Mouse (Mus musculus) neural tube, embryonic 10.5 days (tissue): Measurements from ENCODE around the gene Nup205.
A peak's percentile ranks its signal among the peaks of the same experiment; 100 is the strongest.
"Not testable (repeated sequence)": the region's sequence is repeated elsewhere in the genome, so short reads cannot be mapped to it uniquely, and the experiment has no call there.

ENCODE experiments used
- DNase-seq: peaks from one replicate; pipeline ENCODE4 v3.0.0-alpha.2; 2017; ENCODE audit warnings: low spot score; ENCODE audit errors: extremely low spot score

Nup205 gene

DNA sequence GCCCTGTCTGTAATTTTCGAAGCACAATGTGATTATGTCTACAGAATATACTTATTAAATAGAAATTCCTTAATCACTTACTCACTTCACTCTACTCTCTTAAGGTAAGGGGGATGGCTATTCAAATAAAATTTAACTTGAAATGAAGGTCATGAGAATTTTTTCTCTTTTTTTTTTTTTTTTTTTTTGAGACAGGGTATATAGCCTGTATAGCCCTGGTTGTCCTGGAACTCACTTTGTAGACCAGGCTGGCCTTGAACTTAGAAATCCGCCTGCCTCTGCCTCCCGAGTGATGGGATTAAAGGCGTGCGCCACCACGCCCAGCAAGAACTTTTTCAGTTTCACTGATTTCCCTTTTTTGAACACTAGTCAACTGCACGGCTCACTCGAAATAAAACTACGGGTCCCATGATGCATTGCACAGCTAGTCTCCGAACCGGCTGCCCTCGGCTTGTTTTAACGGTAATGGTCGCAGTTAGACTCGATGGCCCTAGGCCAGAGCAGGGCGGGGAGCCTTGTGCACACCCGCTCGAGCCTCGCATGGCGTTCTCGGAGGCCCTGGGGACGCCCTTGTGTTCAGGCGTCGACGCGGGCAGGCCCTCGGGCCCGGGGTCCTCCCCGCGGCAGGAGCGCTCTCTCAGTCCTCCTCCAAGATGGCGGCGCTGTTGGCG, at the start of gene Nup205:
TSS of gene Nup205 (plus strand) at position 443 of the 671 bp plus-strand sequence.
- peak; percentile 84 for DNase-seq

DNA sequence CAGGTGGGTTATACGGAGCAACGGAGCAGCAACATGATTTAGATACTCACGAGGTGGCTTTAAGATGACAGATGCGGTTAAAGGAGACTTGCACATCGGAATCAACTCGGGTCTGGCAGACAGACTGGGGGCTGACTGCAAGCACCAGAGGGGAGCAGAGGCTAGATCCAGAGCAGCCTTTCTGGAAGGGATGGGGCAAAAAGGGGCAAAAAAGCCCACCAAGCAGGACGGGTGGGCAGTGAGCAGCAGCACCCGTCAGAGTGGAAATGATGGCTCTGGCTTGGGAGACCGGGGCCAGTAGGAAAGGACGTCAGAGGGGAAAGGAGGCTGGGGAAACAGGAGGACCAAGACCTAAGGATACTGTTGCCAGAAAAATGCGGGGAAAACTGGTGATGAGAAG, 44.4 kb upstream of the Nup205 start:
- peak; percentile 39 for DNase-seq

DNA sequence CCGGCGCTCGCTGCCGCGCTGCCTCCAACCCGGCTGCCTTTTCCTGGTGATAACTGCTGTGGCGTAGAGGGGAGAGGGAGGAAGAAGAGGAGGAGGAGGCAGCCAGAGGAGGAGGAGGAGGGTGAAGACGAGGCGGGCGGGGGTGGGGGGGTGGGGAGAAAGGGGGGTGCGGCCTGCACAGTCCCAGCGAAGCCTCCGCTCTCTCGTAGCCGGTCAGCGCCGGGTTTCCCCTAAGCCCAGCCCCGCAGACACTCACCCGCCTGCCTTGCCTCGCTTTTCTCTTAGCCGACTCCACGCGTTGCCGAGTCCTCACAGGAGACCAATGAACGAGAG, 44.0 kb upstream of the Nup205 start:
- no peak for DNase-seq

DNA sequence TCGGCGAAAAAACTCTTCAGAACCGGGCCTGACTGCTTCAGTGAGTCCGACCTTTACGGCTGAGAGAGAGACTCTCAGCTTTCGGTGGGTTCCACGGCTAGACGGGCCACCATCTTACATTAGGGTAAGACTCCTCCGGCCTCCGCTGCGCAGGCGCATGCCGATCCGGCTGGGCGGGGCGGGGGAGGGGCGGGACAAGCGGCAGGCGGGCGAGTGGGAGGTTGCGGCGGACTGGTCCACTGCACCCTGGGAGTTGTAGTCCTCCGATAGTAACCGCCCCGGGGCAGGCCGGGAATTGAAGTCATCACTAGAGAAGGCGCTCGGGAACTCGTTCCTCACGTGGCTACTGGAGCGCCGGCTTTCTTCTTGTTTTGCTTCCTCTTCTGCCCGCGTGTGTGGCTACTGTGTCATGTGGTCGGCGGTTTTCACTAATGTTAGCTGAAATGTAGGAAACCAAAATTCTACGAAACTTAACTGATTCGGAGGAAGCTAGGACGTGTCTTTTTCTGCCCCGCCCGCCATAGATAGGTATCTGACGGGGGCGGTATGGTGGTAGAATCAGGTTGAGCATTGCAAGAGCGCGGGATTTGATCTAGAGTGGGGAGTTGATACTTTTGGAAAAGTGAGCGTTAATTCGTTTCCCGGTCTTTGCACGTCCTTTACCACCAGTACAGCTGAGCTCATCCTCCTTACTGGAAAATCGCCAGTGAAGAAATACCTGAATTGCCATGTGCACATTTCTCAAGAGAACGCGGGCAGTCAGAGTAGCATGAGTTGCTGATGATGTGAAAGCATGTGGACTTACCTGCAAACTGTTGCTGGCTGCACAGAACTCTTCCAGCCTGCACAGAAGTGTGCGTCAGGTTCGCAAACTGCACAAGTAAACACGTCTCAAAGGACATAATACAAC, 43.4 kb upstream of the Nup205 start, which contains the start of gene Cnot4:
TSS of gene Cnot4 (minus strand) at position 146 of the 910 bp plus-strand sequence.
- DNase-seq, result peak; percentile 100

DNA sequence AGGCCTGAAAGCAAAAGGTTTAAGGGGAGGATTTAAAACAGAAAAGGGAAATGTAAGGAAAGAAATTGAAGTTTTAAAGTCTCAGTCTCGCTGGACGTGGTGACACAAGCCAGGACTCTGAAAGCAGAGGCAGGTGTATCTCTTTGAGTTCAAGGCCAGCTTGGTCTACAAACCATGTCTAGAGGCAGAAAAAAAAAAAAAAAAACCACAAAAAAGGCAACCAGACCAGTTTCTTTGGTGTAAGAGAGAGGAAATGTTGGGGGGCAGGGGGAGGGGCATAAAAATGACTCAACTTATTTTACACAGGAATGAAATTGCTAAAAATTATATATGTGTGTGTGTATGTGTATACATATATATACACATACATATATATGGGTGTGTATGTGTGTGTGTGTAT, 42.4 kb upstream of the Nup205 start:
- DNase-seq, result no peak

DNA sequence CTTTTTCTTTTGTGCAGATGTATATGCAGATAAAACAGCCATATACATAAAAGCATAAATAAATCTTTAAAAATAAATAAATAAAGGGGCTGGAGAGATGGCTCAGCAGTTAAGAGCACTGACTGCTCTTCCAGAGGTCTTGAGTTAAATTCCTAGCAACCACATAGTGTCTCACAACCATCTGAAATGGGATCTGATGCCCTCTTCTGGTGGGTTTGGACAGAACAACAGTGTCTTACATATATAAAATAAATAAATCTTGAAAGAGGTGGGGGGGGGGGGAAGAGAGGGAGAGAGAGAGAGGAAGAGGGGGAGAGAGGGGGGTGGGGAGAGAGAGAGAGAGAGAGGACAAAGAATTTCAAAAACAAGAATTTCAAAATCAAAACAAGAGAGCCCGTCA, 36.9 kb upstream of the Nup205 start:
- DNase-seq, result no peak

DNA sequence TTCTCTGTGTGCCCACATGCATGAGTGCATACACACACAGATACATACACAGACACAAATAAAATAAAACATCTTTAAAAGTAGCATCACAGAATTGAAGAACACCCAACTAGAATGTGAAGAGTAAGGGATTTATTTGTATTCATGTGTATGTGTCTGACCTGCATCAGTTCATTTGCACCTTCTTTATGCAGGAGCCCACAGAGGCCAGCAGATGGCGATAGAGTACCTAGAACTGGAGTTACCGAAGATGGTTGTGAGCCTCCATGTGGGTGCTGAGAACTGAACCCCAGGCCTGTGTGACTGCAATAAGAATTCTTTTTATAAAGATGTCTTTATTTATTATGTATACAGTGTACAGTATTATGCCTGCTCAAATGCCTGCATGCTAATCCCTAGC, 31.7 kb upstream of the Nup205 start:
- DNase-seq, result no peak

DNA sequence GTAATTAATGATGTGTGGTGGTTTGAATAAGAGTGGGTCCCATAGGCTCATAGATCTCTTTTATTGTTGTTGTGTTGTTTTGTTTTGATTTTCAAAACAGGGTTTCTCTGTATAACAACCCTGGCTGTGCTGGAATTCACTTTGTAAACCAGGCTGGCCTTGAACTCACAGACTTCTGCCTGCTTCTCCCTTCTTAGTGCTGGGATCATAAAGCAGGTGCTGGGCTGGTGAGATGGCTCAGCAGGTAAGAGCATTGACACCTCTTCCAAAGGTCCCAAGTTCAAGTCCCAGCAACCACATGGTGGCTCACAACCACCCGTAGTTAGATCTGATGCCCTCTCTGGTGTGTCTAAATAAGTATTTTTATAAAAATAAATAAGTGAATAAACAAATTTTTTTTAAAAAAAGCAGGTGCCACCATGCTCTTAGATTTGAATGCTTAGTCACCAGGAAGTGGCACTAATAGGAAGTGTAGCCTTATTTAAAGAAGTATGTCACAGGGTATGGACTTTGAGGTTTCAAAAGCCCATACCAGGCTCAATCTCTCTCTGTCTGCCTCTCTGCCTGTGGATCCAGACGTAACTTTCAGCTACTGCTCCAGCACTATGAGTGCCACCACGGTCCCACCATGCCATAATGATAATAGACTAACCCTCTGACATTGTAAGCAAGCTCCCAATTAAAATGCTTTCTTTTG, 29.3 kb upstream of the Nup205 start:
- no peak for DNase-seq

DNA sequence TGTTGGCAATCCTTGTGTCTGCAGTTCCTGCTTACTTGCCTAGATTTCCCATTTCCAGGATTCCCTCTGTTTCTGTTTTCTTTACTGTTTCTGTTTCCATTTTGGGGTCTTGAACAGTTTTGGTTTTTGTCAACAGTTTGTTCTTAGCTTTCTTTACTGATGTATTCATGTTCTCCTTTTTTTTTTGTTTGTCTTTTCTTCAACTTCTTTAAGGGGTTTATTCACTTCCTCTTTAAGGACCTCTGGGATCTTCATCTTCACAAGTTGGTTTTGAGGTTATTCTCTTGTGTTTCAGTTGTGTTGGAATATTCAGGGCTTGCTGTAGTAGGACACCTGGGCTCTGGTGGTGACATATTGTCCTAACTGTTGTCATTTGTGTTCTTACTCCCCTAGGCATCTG, 22.7 kb upstream of the Nup205 start:
- DNase-seq, result no peak

DNA sequence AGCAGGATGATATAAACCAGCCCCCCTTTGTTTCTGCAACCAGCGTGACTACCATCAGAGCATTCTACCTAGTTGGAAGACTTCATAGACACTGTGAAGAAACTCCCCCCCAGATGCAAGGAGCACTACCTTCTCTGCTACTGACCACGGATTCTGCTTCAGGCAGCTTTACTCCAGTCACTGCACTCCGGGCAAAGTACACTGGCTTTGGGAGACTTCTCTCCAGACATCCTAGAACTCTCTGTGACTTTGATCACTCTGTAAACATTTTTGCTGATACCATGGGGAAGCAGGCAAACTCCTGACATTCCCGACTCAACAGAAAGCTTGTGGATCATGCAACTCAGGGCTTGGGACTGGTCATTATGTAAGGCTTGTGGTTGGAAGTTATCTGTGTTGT, 8.0 kb upstream of the Nup205 start:
- DNase-seq, result no peak

DNA sequence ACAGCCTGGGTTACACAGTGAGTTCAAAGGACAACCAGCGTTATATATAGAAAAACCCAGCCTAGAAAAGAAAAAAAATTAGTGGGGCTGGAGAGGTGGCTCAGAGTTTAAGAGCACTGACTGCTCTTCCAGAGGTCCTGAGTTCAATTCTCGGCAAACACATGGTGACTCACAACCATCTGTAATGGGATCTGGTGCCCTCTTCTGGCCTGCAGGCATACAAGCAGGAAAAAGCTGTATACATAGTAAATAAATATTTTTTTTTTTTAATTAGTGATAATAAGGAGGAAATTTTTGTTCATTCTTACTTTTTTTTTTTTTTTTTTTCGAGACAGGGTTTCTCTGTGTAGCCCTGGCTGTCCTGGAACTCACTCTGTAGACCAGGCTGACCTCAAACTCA, 5.2 kb upstream of the Nup205 start:
- DNase-seq, result not testable (repeated sequence)

DNA sequence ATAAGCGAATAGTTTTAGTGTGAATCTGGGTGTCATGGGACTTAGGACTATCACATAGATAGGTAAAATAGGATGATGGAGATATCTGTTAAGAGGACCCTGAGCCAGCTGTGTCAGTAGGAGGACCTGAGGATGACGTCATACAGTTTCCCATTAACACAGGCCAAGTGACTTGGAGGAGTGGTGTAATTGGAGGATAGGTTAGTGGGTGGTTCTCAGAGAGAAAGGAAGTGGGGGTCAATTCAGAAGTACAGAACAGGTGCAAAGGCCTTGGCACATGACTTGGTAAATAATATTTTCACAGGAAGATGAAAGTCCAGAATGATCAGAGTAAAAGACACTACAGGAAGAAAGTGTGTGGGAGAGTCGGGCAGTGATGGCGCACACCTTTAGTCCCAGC, 4.0 kb upstream of the Nup205 start:
- no peak for DNase-seq

DNA sequence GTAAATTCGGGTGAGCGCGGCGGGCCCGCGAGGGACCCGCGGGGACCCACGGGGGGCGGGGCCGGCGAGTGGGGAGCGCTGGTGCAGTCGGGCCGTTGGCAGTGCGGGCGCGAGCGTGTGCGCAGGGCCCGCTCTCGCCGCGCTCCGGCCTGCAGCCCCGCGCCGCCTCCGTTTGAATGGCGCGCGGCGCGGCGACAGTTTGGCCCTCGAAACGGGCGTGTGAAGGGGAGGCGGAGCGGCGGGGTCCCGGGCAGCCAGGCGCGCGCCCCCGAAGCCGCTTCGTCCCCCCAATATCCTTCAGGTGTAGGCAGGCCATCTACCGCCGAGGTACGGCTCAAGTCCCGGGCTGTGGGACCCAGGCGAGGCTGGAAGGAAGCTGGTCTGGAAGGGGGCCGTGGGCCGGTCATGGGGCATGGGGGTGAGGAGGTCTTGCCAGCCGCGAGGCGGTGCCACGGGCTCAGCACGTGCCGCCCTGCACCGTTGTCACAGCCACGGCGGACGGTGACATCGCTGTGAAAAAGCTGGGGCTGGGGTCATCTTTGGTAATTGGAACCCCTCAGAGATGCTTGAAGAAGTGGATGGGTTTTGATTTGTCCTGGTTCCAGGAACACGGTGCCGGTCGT, 540 bp downstream of the Nup205 start:
- peak; percentile 82 for DNase-seq

DNA sequence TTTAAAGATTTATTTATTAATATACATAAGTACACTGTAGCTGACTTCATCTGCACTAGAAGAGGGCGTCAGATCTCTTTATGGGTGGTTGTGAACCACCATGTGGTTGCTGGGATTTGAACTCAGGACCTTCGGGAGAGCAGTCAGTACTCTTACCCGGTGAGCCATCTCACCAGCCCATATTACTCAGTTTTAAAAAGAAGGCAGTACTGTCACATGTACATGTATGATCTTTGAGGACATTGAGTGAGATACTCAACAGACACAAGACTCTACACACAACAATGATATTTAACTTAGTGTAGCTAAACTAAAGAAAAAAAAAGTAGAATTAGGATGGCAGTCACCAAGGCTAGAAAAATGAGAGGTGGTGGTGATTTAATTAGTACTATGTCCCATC, 2.1 kb downstream of the Nup205 start:
- DNase-seq, result not testable (repeated sequence)

DNA sequence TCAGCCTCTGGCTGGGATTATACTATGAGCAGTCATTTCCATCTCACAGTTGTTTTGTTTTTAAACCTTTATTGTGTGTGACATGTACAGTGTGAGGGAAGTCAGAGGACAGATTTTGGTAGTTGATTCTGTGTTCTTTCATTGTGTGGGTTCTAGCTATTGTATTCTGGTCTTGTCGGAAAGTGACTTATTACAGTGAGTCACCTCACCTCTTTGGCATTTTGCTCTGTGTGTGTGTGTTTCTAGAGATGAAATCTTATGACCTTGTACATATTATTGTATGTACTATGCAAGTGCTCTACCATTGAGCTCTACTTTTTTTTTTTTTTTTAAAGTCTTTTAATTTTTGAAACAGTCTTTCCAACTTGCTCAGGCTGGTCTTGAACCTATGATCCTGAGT, 7.6 kb downstream of the Nup205 start:
- no peak for DNase-seq

DNA sequence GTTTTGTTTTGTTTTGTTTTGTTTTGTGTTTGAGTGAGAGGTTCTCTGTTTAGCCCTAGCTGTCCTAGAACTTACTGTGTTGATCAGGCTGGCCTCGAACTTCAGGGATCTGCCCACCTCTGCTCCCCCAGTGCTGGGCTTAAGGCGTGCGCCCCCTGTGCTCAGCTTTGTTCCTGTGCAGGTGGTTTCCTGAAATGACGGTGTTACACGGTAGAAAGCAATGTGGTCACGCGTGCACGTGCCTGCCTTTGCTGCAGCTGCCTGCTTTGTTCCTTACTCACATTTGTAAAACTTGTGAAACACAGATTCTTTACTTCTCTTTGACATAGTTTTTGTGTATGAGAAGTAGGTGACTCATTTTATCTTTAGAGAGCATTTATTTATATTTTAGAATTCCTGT, 14.0 kb downstream of the Nup205 start:
- no peak for DNase-seq

DNA sequence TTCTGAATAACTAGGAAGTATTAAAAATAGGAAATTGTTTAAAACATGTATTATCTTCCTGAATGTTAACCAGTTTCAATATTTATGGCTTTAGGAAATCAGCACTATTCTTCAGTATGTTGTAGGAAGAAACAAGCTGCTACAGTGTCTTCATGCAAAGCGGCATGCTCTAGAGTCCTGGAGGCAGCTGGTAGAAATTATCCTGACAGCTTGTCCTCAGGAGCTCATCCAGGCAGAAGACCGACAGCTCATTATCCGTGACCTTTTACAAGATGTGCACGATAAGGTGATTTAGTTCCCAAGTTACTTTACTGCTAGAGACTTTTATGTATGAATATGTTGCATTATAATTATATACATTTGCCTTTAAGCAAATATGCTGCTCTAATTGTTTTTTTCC, 48.5 kb downstream of the Nup205 start:
- DNase-seq, result no peak

DNA sequence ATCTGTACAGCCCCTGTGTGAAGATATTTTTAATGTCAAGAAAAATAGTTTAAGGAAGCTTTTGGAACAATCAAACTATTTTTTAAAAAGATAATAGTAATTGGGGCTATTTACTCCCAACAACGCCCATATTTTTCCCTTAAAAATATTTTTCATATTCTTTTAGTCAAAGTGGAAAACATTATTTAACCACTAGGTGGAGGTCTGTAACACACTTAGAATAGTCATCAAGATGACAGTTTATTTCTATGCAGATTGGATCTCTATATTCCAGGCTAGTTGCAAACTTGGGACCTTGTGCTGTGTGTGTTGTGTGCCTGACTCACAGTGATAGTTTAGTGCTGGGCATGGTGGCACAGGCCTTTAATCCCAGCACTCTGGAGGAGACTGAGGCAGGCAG, 52.2 kb downstream of the Nup205 start:
- DNase-seq, result no peak

DNA sequence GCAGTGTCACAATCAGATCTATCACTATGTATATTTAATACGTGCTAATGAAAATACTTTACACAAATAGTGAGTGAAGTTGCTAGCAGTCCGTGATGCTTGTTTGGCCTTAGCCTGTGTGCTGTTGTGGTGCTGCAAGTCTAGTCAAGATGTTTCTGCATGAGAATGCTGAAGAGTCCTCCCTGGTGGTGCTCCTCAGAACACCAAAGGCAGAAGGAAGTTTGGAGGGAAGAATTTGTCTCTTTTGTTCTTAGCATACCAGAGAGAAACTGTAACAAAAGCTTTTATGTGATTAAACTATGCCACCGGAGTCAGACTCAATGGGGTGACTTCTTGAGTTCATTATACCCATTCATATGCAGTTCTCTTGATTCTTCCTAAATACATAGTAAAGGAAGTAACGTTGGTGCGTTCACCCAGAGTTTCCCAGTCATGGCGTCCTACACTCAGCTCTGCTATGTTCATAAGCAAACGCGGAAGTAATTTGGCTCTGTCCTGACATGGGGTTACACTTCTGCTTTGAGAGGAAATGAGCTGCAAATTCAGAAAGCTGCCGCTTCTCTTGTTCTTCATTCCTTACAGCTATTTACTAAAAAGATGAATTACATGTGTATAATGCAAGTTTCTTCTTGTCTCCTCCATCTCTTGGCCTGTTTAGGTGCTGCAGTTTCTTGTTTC, 59.0 kb downstream of the Nup205 start:
- DNase-seq, result no peak

DNA sequence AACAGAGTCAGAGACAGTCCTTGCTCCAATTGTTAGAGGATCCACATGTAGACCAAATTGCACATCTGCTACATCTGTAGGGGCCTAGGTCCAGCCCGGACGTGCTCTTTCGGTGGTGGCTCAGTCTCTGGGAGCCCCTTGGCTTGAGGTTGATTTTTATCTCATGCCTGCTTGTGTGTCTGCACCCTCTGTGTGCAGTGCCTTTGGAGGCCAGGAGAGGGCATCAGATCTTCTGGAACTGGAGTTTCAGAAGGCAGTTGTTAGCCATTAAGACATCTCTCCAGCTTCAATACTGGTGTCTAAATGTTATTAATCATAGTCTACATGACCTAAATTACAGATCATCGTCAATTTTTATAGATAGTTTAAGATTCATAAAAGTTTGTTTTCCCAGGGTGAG, 66.0 kb downstream of the Nup205 start:
- DNase-seq, result no peak

DNA sequence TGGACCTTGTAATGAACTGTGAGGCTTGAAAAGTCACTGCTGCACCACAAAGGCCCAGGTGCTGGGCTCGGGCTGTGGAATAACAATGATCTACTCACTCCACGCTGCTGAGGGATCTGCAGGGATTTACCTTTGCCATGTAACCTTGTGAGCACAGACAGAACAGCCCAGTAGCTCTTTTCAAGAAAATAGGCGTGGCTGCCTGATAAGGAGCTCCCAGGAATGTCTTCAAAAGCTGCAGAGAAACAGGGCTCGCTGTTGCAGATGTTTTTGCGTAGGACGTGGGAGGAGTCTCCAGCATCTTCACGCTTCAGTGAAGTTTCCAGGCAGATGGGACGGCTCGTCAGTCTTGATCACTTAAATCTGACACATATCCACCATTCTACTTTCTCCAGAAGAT, 66.8 kb downstream of the Nup205 start:
- no peak for DNase-seq
